Mouse (Mus musculus) spleen, postnatal 4 days (tissue): ENCODE measurements at regions not wholly inside any gene's neighbourhood (a gene's known extent, or its start where the extent isn't known, plus 50 kb on each side); places are given as distances from the start of the nearest gene placed in this dataset.

Experiments used
- DNase-seq, 2 experiments: peaks; one replicate each; pipeline ENCODE4 v3.0.0; 2022; ENCODE audit warnings: low spot score in 2 of 2

GRCm38 (mm10) chr3:57228400-57228799 is 73.4 kb downstream of the Tm4sf1 start:
- DNase-seq: no peak

DNA sequence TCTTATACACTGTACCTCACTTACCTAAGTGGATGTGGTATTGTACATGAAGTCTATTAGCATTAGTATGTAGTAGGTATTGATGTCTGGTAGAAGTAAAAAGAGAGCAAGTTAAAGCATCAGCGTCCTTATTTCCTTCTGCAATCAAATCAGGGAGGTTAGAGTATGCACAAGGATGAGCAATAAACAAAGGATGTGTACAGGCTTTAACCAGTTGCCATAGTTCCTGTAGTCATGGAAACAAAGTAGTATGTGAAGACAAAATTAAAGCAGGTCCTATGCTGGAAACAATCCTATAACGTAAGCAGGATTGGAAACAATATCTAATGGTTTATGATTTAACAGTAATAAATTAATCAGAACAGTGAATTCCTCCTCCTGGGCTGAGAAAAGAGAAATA is 78.0 kb downstream of the Tm4sf1 start:
- DNase-seq: no peak

GRCm38 (mm10) chr3:57222318-57222914 is 79.4 kb downstream of the Tm4sf1 start:
- DNase-seq: no peak

DNA sequence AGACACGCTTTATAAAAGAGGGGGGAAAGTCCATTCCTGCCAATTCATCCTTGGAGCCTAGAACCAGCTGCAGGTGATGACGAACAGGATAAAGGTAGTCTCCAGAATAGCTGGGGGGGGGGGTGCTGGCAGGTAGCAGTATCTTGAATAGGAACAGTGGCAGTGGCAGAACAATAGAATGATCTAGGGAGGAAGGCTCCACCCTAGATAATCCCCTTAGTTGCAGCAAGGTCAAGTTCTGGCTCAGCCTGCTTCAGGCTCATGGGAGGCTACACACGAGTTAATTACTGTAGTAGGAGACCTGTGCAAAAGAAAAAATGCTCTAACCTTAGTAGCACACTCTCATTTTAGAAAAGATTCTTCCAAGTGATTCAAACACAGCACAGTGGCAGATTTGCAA is 83.4 kb downstream of the Tm4sf1 start:
- DNase-seq: no peak

DNA sequence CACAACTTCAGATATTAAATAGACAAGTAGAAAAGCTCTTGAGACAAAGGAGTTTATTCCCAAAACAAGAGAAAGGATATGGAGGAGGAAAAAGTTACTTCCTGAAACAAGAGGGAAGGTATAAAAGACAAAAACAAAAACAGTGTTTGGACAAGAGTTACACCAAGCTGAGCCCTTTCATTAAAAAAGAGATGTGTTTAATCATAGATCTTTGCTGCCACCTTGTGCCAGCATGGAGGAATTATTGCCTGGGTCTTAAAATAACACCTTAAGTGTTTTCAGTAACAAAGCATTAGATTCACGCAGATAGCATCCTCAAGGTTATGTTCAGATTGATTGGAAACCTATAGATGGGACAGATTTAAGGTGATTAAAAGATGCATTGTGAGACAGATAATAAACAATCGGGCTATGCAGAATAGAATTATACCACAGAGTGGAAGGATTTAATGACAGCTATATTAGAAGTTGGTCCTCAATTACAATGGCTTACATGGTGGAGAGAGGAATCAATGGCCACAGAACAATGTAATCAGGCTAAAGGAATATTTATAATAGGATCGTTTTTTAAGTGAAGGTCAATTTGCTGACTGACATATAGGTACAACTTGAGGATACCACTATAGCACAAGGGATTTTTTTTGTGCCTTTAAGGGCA is 97.6 kb downstream of the Tm4sf1 start:
- no peak for DNase-seq

DNA sequence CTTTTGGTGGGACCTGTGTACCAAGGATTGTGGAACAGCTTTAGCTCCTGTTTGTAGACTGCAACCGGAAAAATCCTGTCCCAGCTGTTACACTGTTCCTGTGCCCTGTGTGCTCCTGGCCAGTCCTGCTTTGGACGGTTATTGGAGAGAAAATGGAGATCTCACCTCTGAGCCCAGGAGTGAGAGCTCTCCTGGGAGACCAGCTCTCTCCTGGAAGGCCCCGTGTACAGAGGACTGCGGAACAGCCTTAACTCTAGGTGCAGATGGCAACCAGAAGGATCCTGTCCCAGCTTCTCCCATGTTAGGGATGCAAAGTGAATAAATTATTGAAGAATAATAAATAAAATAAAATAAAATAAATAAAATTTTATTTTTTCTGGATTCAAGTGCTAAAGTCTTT is 98.4 kb downstream of the Tm4sf1 start:
- DNase-seq: peak in 1 of 2 experiments; percentile 31

DNA sequence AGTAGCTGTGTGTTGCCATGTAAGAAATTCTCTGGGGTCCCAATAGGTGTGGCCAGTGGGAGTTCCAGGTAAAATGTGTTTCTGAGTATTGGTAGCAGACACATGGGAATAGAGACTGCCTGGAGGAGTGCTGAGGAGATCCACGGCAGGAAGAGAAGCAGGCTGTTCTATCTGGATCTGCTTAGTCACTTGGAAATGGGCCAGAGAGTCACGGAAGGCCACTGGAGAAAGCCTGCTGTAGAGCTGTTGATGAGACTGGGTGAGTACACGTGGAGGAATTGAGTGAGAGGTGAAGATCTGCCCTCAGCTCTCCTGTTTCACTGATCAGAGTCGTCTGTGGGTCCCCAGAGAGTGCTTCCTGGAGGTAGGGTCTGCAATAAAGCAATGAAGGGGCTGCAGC is 120.2 kb downstream of the Tm4sf1 start:
- no peak for DNase-seq

GRCm38 (mm10) chr3:57153177-57153948 is 148.4 kb downstream of the Tm4sf1 start:
- DNase-seq: no peak

DNA sequence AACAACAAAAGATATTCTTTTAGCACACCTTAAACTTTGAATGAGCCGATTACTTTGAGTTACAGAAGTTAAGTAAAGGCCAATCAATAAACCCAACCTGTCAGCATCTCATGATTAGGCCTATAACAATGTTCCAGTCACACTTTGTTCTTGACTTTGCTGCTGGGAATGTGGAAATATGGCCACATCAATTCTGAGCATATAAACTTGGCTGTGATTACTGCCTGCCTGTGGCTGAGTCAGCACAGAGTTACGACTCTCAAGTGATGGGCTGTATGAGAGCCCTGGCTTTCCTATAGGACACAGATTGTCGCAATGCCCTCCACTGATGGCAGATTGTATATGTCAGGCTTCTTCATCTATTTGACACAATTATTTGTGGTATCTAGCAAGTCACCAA is 152.6 kb downstream of the Tm4sf1 start:
- no peak for DNase-seq

GRCm38 (mm10) chr3:57136847-57137246 is 164.9 kb downstream of the Tm4sf1 start:
- DNase-seq: no peak

GRCm38 (mm10) chr3:57128606-57129005 is 173.2 kb downstream of the Tm4sf1 start:
- DNase-seq: no peak

GRCm38 (mm10) chr3:57125792-57126485 is 175.8 kb downstream of the Tm4sf1 start:
- no peak for DNase-seq

- DNase-seq: no peak
Measured at GRCm38 (mm10) chr3:57118016-57118415, 183.8 kb downstream of the Tm4sf1 start.

DNA sequence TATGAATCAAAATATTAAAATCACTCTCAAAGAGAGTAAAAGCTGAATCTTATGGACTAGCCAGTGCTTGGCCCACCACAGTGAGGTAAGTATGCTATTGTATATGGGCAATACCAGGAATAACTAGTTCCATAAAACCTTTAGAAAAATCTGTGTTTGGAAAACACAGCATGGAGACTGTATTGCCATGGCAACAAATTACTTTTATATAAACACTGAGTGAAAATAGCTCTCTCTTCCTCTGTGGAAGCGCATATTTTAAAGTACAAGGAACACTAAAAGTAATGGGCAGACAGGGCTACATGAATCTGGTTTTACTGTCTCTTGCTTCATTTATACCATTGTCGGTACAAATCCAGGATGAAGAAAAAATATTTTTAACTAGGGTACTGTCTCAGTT is 199.5 kb downstream of the Tm4sf1 start:
- DNase-seq: no peak

DNA sequence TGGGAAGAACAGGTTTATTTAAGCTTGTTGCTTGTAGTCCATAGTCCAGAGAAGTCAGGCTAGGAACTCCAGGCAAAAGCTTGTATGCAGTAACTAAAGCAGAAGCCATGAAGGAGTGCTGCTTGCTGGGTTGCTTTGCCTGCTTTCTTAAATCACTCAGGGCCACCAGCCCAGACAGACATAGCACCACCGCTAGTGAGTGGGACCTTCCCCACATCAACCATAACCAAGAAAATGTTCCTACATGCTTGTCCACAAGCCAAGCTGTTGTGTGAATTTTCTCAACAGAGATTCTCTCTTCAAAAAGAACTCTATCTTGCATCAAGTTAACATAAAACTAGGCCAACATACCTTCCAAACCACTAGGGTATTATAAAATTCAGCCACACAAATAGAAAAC is 201.3 kb downstream of the Tm4sf1 start:
- no peak for DNase-seq

DNA sequence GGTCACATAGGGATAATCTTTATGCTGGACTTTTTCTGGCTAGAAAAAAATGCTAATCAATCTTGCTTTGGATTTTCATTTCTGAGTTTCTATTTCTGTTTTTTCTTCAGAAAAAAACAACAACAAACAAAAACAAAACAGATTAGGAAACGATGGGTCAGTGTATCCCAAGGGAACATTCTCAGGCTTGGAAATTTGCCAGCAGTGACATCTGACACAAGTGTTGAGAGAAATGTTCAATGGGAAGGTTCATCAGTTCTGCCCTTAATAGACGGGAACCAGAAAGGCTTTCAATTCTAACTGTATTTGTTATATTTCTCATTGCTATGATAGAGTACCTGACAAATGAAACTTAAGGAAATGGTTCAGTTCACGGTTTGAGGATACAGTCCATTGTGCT is 206.9 kb downstream of the Tm4sf1 start:
- DNase-seq: no peak

DNA sequence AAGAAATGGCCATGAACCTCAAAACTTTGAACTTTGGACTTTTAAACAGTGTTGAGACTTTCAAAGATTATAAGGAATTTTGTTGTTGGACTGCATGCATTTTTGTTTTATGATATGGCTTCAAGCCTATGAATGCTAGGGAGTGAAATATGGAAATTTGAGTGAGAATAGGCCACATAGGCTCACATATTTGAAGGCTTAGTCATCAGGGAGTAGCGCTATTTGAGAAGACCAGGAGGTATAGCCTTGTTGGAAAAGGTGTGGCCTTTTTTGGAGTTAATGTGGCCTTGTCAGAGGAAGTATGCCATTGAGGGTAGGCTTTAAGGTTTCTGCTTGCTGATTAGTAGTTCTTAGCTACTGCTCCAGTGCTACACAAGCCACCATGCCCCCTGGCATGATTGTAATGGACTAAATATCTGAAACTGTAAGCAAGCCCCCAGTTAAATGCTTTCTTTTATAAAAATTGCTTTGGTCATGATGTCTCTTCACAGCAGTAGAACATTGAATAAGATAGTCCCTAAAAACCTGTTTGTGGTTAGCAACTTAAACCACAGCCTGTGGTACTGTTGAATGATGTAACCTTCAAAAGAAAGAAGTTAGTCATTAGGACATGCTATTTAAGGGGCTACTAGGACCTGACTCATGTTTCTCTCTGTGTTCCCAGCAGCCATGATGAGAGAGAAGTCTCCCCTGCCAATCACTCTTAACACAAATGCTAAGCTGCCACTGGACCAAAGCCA is 208.4 kb downstream of the Tm4sf1 start:
- DNase-seq: no peak

DNA sequence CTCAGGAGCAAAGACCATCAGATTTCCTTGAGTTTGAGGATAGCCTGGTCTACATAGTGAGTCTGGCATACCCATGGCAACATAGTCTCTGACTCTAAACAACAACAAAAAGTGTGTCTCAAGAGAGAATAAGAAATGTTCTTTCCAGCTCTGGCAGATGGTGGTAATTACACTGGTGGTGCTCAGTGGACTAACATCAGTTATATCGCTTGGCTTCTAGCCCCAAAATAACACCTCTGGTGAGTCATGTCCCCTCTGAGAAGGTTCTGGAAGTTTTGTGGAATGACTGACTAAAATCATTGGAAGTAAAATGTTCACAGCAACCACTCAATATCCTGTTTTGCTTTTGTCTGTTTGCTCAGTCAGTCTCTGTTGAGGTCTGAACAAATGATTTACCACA is 227.3 kb downstream of the Tm4sf1 start:
- DNase-seq: no peak

DNA sequence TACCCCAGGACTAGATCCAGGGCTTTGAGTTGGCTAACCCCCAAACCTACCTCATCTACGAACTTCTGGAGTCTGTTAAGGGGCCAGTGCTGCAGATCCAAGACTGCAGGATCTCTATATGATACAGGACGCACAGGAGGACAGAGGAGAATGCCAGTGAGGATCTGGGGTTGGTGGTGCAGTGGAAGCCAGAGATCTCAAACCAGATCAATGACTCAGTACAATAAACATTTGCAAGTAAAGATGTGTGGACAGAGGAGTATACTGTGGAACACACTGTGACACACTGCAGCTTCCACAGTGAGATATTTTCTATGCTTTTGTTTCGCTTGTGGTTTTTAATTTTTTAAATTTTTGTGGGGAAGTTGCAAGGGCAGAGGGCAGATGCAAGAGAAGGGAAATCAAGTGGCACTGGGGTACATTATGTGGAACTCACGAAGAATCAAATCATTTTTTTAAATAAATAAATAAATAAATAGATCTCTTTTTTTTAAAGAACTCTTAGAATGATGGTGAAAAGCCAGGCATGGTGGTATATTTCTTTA is 227.8 kb downstream of the Tm4sf1 start:
- no peak for DNase-seq

- no peak for DNase-seq
Measured at GRCm38 (mm10) chr3:57033021-57033420, 268.8 kb downstream of the Tm4sf1 start.

GRCm38 (mm10) chr3:57018171-57018570 is 283.6 kb downstream of the Tm4sf1 start:
- DNase-seq: no peak

DNA sequence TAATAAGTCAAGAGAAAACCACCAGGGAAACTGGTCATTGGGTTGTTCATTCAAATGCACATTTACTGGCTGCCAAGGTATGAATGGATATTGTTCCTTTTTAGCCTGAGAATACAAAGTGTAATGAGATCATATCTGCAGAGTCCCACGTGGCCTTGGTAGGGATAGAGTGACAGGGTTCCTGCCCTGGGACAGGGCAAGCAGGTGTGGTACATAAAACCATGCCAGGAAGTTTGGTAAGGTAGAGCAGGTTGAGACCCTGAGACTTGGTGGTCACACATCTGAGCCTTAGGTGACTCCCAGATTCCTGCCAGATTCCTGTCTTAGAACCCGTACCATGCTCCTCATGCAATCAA is 320.5 kb downstream of the Tm4sf1 start:
- DNase-seq: no peak
